Mouse (Mus musculus) MEL (cell line): ENCODE results near the gene Trib3. TPM values are rescaled to one million over a fixed set of nuclear protein-coding genes. Genes with fewer than 3 reads are reported as not detected.

ENCODE experiments used
- DNase-seq: peaks from one replicate; pipeline ENCODE4 v3.0.0; 2011; ENCODE audit warnings: low read depth, low spot score
- H3K27ac ChIP-seq: 2 replicates; pipeline ENCODE4 v1.5.1; 2012; ENCODE audit warnings: low read depth, mild to moderate bottlenecking, control low read depth, low read length, moderate library complexity; ENCODE audit not compliant: control insufficient read depth
- H3K27me3 ChIP-seq, 2 experiments: fragments of 150-350 bp in 1 of 2; sonication (generic) in 1 of 2; 2 replicates each; pipeline ENCODE4 v1.6.1; 2012; ENCODE audit warnings: low read length in 2 of 2, mild to moderate bottlenecking in 2 of 2, improper control_type of control experiment in 1 of 2, moderate library complexity in 1 of 2; ENCODE audit not compliant: insufficient read depth in 2 of 2, control insufficient read depth in 1 of 2
- H3K36me3 ChIP-seq, 2 experiments: 2 replicates each; pipeline ENCODE4 v1.6.1; 2012 to 2014; ENCODE audit warnings: low read length in 2 of 2, improper control_type of control experiment in 1 of 2, inconsistent platforms in 1 of 2, mild to moderate bottlenecking in 1 of 2; ENCODE audit not compliant: insufficient read depth in 2 of 2, control insufficient read depth in 1 of 2
- H3K4me1 ChIP-seq, 2 experiments: fragments of 150-350 bp in 1 of 2; sonication (generic) in 1 of 2; 2 replicates each; pipeline ENCODE4 v1.6.1; 2012; ENCODE audit warnings: low read length in 2 of 2, improper control_type of control experiment in 1 of 2, mild to moderate bottlenecking in 1 of 2; ENCODE audit not compliant: insufficient read depth in 2 of 2, control insufficient read depth in 1 of 2
- H3K4me3 ChIP-seq, 2 experiments: fragments of 150-350 bp in 1 of 2; sonication (generic) in 1 of 2; 2 replicates each; pipeline ENCODE4 v1.5.1; 2012; ENCODE audit warnings: low read depth in 2 of 2, low read length in 2 of 2, mild to moderate bottlenecking in 2 of 2, moderate library complexity in 2 of 2, control low read depth in 1 of 2, improper control_type of control experiment in 1 of 2; ENCODE audit not compliant: control insufficient read depth in 1 of 2, insufficient read depth in 1 of 2
- H3K79me2 ChIP-seq: 2 replicates; pipeline ENCODE4 v1.6.1; 2012; ENCODE audit warnings: mild to moderate bottlenecking, low read length, moderate library complexity; ENCODE audit not compliant: control insufficient read depth, poor library complexity, insufficient read depth
- H3K9ac ChIP-seq: 2 replicates; pipeline ENCODE4 v1.6.1; 2012; ENCODE audit warnings: low read depth, mild to moderate bottlenecking, control low read depth, low read length, moderate library complexity; ENCODE audit not compliant: control insufficient read depth, poor library complexity, severe bottlenecking
- H3K9me3 ChIP-seq: fragments of 150-350 bp; sonication (generic); replicated peaks from 2 replicates; pipeline ENCODE4 v1.6.1; 2012; ENCODE audit warnings: mild to moderate bottlenecking, low read length, improper control_type of control experiment, moderate library complexity; ENCODE audit not compliant: insufficient read depth
- BHLHE40 ChIP-seq: IDR thresholded peaks from 2 replicates; pipeline ENCODE4 v1.6.1; 2012; ENCODE audit warnings: low read depth, mild to moderate bottlenecking, inconsistent platforms, low read length, improper control_type of control experiment, borderline replicate concordance
- CHD1 ChIP-seq: IDR thresholded peaks from 2 replicates; pipeline ENCODE4 v1.6.1; 2012; ENCODE audit warnings: low read depth, mild to moderate bottlenecking, inconsistent platforms, low read length, improper control_type of control experiment
- CHD2 ChIP-seq: IDR thresholded peaks from 2 replicates; pipeline ENCODE4 v1.6.1; 2011; ENCODE audit warnings: low read length, improper control_type of control experiment
- CTCF ChIP-seq, 3 experiments: IDR thresholded peaks in 2 of 3; conservative IDR thresholded peaks in 1 of 3; 2 replicates each; pipeline ENCODE4 v1.5.1; 2011 to 2012; ENCODE audit warnings: low read length in 3 of 3, low read depth in 2 of 3, mild to moderate bottlenecking in 2 of 3, improper control_type of control experiment in 1 of 3, inconsistent platforms in 1 of 3, mixed read lengths in 1 of 3, moderate library complexity in 1 of 3; ENCODE audit not compliant: control insufficient read depth in 1 of 3, insufficient read depth in 1 of 3, poor library complexity in 1 of 3, severe bottlenecking in 1 of 3
- E2F4 ChIP-seq: IDR thresholded peaks from 2 replicates; pipeline ENCODE4 v1.6.1; 2011; ENCODE audit warnings: low read depth, low read length, improper control_type of control experiment, borderline replicate concordance
- ELF1 ChIP-seq: IDR thresholded peaks from 2 replicates; pipeline ENCODE4 v1.6.1; 2014; ENCODE audit warnings: low read depth, mild to moderate bottlenecking, inconsistent platforms, low read length, improper control_type of control experiment, moderate library complexity
- EP300 ChIP-seq, 2 experiments: IDR thresholded peaks; 2 replicates each; pipeline ENCODE4 v1.6.1; 2011; ENCODE audit warnings: improper control_type of control experiment in 2 of 2, low read length in 2 of 2, low read depth in 1 of 2, mild to moderate bottlenecking in 1 of 2
- ETS1 ChIP-seq: IDR thresholded peaks from 2 replicates; pipeline ENCODE4 v1.6.1; 2012; ENCODE audit warnings: low read depth, mild to moderate bottlenecking, inconsistent platforms, low read length, improper control_type of control experiment, moderate library complexity
- GABPA ChIP-seq: IDR thresholded peaks from 2 replicates; pipeline ENCODE4 v1.6.1; 2012; ENCODE audit warnings: low read depth, mild to moderate bottlenecking, inconsistent platforms, low read length, improper control_type of control experiment, moderate library complexity
- HCFC1 ChIP-seq: IDR thresholded peaks from 2 replicates; pipeline ENCODE4 v1.6.1; 2012; ENCODE audit warnings: low read depth, mild to moderate bottlenecking, inconsistent platforms, low read length, improper control_type of control experiment, moderate library complexity
- JUND ChIP-seq: IDR thresholded peaks from 2 replicates; pipeline ENCODE4 v1.6.1; 2011; ENCODE audit warnings: low read depth, mild to moderate bottlenecking, improper control_type of control experiment, low read length
- KAT2A ChIP-seq: conservative IDR thresholded peaks from 2 replicates; pipeline ENCODE4 v1.6.1; 2012; ENCODE audit warnings: low read depth, low read length, improper control_type of control experiment, inconsistent platforms
- MAFK ChIP-seq: IDR thresholded peaks from 2 replicates; pipeline ENCODE4 v1.6.1; 2011; ENCODE audit warnings: low read depth, mild to moderate bottlenecking, low read length, improper control_type of control experiment, borderline replicate concordance
- MAX ChIP-seq: IDR thresholded peaks from 2 replicates; pipeline ENCODE4 v1.6.1; 2011; ENCODE audit warnings: low read length, improper control_type of control experiment
- MAZ ChIP-seq: IDR thresholded peaks from 2 replicates; pipeline ENCODE4 v1.6.1; 2012; ENCODE audit warnings: low read depth, mild to moderate bottlenecking, inconsistent platforms, low read length, improper control_type of control experiment
- MEF2A ChIP-seq: IDR thresholded peaks from 2 replicates; pipeline ENCODE4 v1.6.1; 2014; ENCODE audit warnings: low read depth, mild to moderate bottlenecking, inconsistent platforms, low read length, improper control_type of control experiment; ENCODE audit not compliant: poor library complexity, insufficient replicate concordance, severe bottlenecking; ENCODE audit errors: extremely low read depth
- MXI1 ChIP-seq: IDR thresholded peaks from 2 replicates; pipeline ENCODE4 v1.6.1; 2011; ENCODE audit warnings: mild to moderate bottlenecking, low read depth, low read length, improper control_type of control experiment
- MYB ChIP-seq: IDR thresholded peaks from 2 replicates; pipeline ENCODE4 v1.6.1; 2011; ENCODE audit warnings: mild to moderate bottlenecking, low read depth, low read length, improper control_type of control experiment
- MYC ChIP-seq: IDR thresholded peaks from 2 replicates; pipeline ENCODE4 v1.6.1; 2011; ENCODE audit warnings: low read depth, mild to moderate bottlenecking, low read length, improper control_type of control experiment, moderate library complexity
- NRF1 ChIP-seq: IDR thresholded peaks from 2 replicates; pipeline ENCODE4 v1.6.1; 2014; ENCODE audit warnings: low read depth, mild to moderate bottlenecking, inconsistent platforms, low read length, improper control_type of control experiment, moderate library complexity; ENCODE audit not compliant: poor library complexity, insufficient read depth, severe bottlenecking
- POLR2A ChIP-seq, 2 experiments: IDR thresholded peaks; 2 replicates each; pipeline ENCODE4 v1.6.1; 2011 to 2012; ENCODE audit warnings: low read length in 2 of 2, mild to moderate bottlenecking in 2 of 2, control low read depth in 1 of 2, improper control_type of control experiment in 1 of 2, low read depth in 1 of 2, moderate library complexity in 1 of 2; ENCODE audit not compliant: control insufficient read depth in 1 of 2, insufficient read depth in 1 of 2, poor library complexity in 1 of 2
- POLR2AphosphoS2 ChIP-seq: IDR thresholded peaks from 2 replicates; pipeline ENCODE4 v1.6.1; 2011; ENCODE audit warnings: low read length, improper control_type of control experiment
- RAD21 ChIP-seq: IDR thresholded peaks from 2 replicates; pipeline ENCODE4 v1.6.1; 2011; ENCODE audit warnings: mild to moderate bottlenecking, low read depth, low read length, improper control_type of control experiment
- RCOR1 ChIP-seq: IDR thresholded peaks from 2 replicates; pipeline ENCODE4 v1.6.1; 2012; ENCODE audit warnings: low read depth, mild to moderate bottlenecking, inconsistent platforms, low read length, improper control_type of control experiment
- SIN3A ChIP-seq: IDR thresholded peaks from 2 replicates; pipeline ENCODE4 v1.6.1; 2012; ENCODE audit warnings: low read length, improper control_type of control experiment, inconsistent platforms
- SMC3 ChIP-seq: IDR thresholded peaks from 2 replicates; pipeline ENCODE4 v1.6.1; 2011; ENCODE audit warnings: low read depth, low read length, improper control_type of control experiment
- TBP ChIP-seq: IDR thresholded peaks from 2 replicates; pipeline ENCODE4 v1.8.0; 2011; ENCODE audit warnings: low read depth, low read length, improper control_type of control experiment
- TCF12 ChIP-seq: IDR thresholded peaks from 2 replicates; pipeline ENCODE4 v1.6.1; 2014; ENCODE audit warnings: low read depth, mild to moderate bottlenecking, inconsistent platforms, low read length, improper control_type of control experiment, moderate library complexity
- UBTF ChIP-seq: IDR thresholded peaks from 2 replicates; pipeline ENCODE4 v1.6.1; 2012; ENCODE audit warnings: low read depth, mild to moderate bottlenecking, inconsistent platforms, low read length, improper control_type of control experiment, moderate library complexity, borderline replicate concordance; ENCODE audit not compliant: insufficient read depth
- USF1 ChIP-seq: IDR thresholded peaks from 2 replicates; pipeline ENCODE4 v1.6.1; 2014; ENCODE audit warnings: low read depth, mild to moderate bottlenecking, inconsistent platforms, low read length, improper control_type of control experiment, moderate library complexity
- USF2 ChIP-seq, 2 experiments: IDR thresholded peaks; 2 replicates each; pipeline ENCODE4 v1.6.1; 2011 to 2012; ENCODE audit warnings: improper control_type of control experiment in 2 of 2, low read length in 2 of 2, borderline replicate concordance in 1 of 2, inconsistent platforms in 1 of 2, low read depth in 1 of 2, mild to moderate bottlenecking in 1 of 2; ENCODE audit not compliant: insufficient read depth in 1 of 2
- ZKSCAN1 ChIP-seq: IDR thresholded peaks from 2 replicates; pipeline ENCODE4 v1.6.1; 2012; ENCODE audit warnings: low read depth, mild to moderate bottlenecking, inconsistent platforms, low read length, improper control_type of control experiment, moderate library complexity
- ZMIZ1 ChIP-seq: IDR thresholded peaks from 2 replicates; pipeline ENCODE4 v1.6.1; 2012; ENCODE audit warnings: low read depth, mild to moderate bottlenecking, inconsistent platforms, low read length, improper control_type of control experiment, moderate library complexity
- ZNF384 ChIP-seq: IDR thresholded peaks from 2 replicates; pipeline ENCODE4 v1.6.1; 2012; ENCODE audit warnings: low read depth, mild to moderate bottlenecking, inconsistent platforms, low read length, improper control_type of control experiment
- polyA plus RNA-seq, 2 experiments: library from polyadenylated mRNA; stranded (reverse) in 1 of 2; unstranded in 1 of 2; fragments of >175 nt in 1 of 2; fragments of >200 nt in 1 of 2; gene quantifications; 2 replicates each; pipeline versions ENCODE4 v1.2.1 to v1.2.4; 2012; ENCODE audit warnings: low replicate concordance in 2 of 2, low read depth in 1 of 2; ENCODE audit not compliant: insufficient read length in 2 of 2, insufficient read depth in 1 of 2, missing spikeins in 1 of 2
- total RNA-seq: library from RNA; depleted of rRNA; stranded (reverse); fragments of 300-350 nt; gene quantifications from 2 replicates; pipeline ENCODE4 v1.2.3, GENCODE M21; 2012

Trib3 gene
- total and polyA plus RNA-seq, 3 experiments: 6.1 to 34.9 TPM; not detected in 1

GRCm38 (mm10) chr2:152349842-152350540 lies 6.2 kb upstream of the Trib3 start:
- peak; percentile 96 for DNase-seq
- Histone ChIP-seq H3K79me2 (no peaks in the 10 kb centered on the region; the same call in 1 of the 2 replicates), H3K9me3 (no peaks in the 10 kb centered on the region), H3K36me3 (peaks cover 0 to 46% of the 10 kb centered on the region in 2 experiments; a peak in 2 of 4 replicates), H3K27ac (peak overlapping the region; percentile 96), H3K4me1 (peaks cover 28 to 51% of the 10 kb centered on the region in 2 experiments), H3K9ac (peak overlapping the region; percentile 79), H3K27me3 (no peaks in the 10 kb centered on the region), H3K4me3 (peak overlapping the region; percentile 34 to 59)
- no peak for TF ChIP-seq RAD21
- TF ChIP-seq UBTF: no peak
- TF ChIP-seq TCF12: peak; percentile 73
- peak; percentile 75; the same call in 1 of the 2 replicates for TF ChIP-seq MYC
- TF ChIP-seq POLR2AphosphoS2: peak; percentile 66; the same call in 1 of the 2 replicates
- TF ChIP-seq ETS1: peak; percentile 96
- 0 out of 2 replicates have a peak, but pooled peaks have one; percentile 29 for TF ChIP-seq ZMIZ1
- TF ChIP-seq SIN3A: peak; percentile 77; the same call in 1 of the 2 replicates
- no peak for TF ChIP-seq MYB
- peak; percentile 86 for TF ChIP-seq ZNF384
- TF ChIP-seq E2F4: 0 out of 2 replicates have a peak, but pooled peaks have one; percentile 31
- no peak for TF ChIP-seq CHD1
- TF ChIP-seq BHLHE40: 0 out of 2 replicates have a peak, but pooled peaks have one; percentile 33
- TF ChIP-seq MXI1: peak; percentile 68; the same call in 1 of the 2 replicates
- no peak for TF ChIP-seq USF1
- peak; percentile 63 for TF ChIP-seq KAT2A
- no peak for TF ChIP-seq USF2 (IDR thresholded peaks at IDR 0.05; ENCODE audit: borderline replicate concordance in 1 of 2, insufficient read depth in 1 of 2, low read depth in 1 of 2, low read length in 2 of 2)
- TF ChIP-seq CHD2: peak; percentile 59; the same call in 1 of the 2 replicates
- no peak for TF ChIP-seq CTCF (IDR thresholded peaks at IDR 0.05 in 2 of 3, conservative IDR thresholded peaks at IDR 0.05 in 1 of 3; ENCODE audit: control insufficient read depth in 1 of 3, insufficient read depth in 1 of 3, low read depth in 2 of 3, low read length in 3 of 3, poor library complexity in 1 of 3, severe bottlenecking in 1 of 3)
- TF ChIP-seq JUND: peak; percentile 71; the same call in 1 of the 2 replicates
- 0 out of 2 replicates have a peak, but pooled peaks have one; percentile 25 for TF ChIP-seq ELF1
- peak; percentile 77; the same call in 1 of the 2 replicates for TF ChIP-seq GABPA
- TF ChIP-seq RCOR1: peak; percentile 67
- TF ChIP-seq NRF1: no peak
- peak; percentile 70 to 90 for TF ChIP-seq EP300 (IDR thresholded peaks at IDR 0.05; ENCODE audit: low read depth in 1 of 2, low read length in 2 of 2)
- peak; percentile 64 for TF ChIP-seq TBP
- TF ChIP-seq POLR2A (IDR thresholded peaks at IDR 0.05; ENCODE audit: control insufficient read depth in 1 of 2, insufficient read depth in 1 of 2, low read depth in 1 of 2, low read length in 2 of 2, poor library complexity in 1 of 2): peak in 1 of 2 experiments; percentile 53; a peak in 1 of 4 replicates
- peak; percentile 58 for TF ChIP-seq HCFC1
- peak; percentile 83 for TF ChIP-seq MAZ
- 0 out of 2 replicates have a peak, but pooled peaks have one; percentile 68 for TF ChIP-seq MEF2A
- no peak for TF ChIP-seq ZKSCAN1
- TF ChIP-seq SMC3: 0 out of 2 replicates have a peak, but pooled peaks have one; percentile 9
- peak; percentile 80; the same call in 1 of the 2 replicates for TF ChIP-seq MAFK
- peak; percentile 58; the same call in 1 of the 2 replicates for TF ChIP-seq MAX
